Mouse (Mus musculus) megakaryocyte-erythroid progenitor cell, adult 5-6 weeks (primary cell): ENCODE measurements around the gene Pold3. TPM values are rescaled to one million over a fixed set of nuclear protein-coding genes. Genes with fewer than 3 reads are reported as not detected.

Source experiments
- ATAC-seq: replicated peaks from 2 replicates; pipeline ENCODE4 v1.8.0; 2016; ENCODE audit warnings: mild to moderate bottlenecking, inconsistent platforms; ENCODE audit not compliant: severe bottlenecking, poor library complexity, low FRiP score, low TSS enrichment
- total RNA-seq, 2 experiments: library from RNA; stranded (forward) in 1 of 2; stranded (reverse) in 1 of 2; fragments of 200-1000, 215-1000 nt in 1 of 2; fragments of >200 nt in 1 of 2; fragmentation: Nextera tagmentation in 1 of 2; gene quantifications; 2 replicates each; pipeline ENCODE4 v1.2.3; 2014 to 2017

Gene Pold3
- 91.8 and 98.7 TPM in 2 replicates for total RNA-seq (2014; fragmentation: Nextera tagmentation)
- 97.0 and 121 TPM in 2 replicates for total RNA-seq (2017)

GRCm38 (mm10) chr7:100121376-100121789 lies at the start of gene Pold3:
TSS of gene Pold3 (minus strand) at chr7:100121565.
- ATAC-seq, result peak; percentile 90

GRCm38 (mm10) chr7:100170756-100171155 lies 49.4 kb upstream of the Pold3 start:
- no peak for ATAC-seq

- ATAC-seq, result no peak
Observed at GRCm38 (mm10) chr7:100168654-100169053, 47.3 kb upstream of the Pold3 start.

- no peak for ATAC-seq
Observed at GRCm38 (mm10) chr7:100163506-100163905, 42.1 kb upstream of the Pold3 start.

GRCm38 (mm10) chr7:100160006-100160405 lies 38.6 kb upstream of the Pold3 start:
- no peak for ATAC-seq

- peak; percentile 92 for ATAC-seq
Observed at GRCm38 (mm10) chr7:100159105-100159841, 37.9 kb upstream of the Pold3 start, which contains the start of gene Lipt2. TSS of gene Lipt2 (plus strand) at chr7:100159277.

GRCm38 (mm10) chr7:100157669-100158068 lies 36.3 kb upstream of the Pold3 start:
- no peak for ATAC-seq

- ATAC-seq, result no peak
Observed at GRCm38 (mm10) chr7:100150626-100151025, 29.3 kb upstream of the Pold3 start.

- no peak for ATAC-seq
Observed at GRCm38 (mm10) chr7:100150086-100150485, 28.7 kb upstream of the Pold3 start.

GRCm38 (mm10) chr7:100148586-100148985 lies 27.2 kb upstream of the Pold3 start:
- ATAC-seq, result no peak

- no peak for ATAC-seq
Observed at GRCm38 (mm10) chr7:100140591-100140990, 19.2 kb upstream of the Pold3 start.

GRCm38 (mm10) chr7:100138075-100138474 lies 16.7 kb upstream of the Pold3 start:
- no peak for ATAC-seq

GRCm38 (mm10) chr7:100137038-100137437 lies 15.7 kb upstream of the Pold3 start:
- ATAC-seq, result no peak

GRCm38 (mm10) chr7:100132379-100132778 lies 11.0 kb upstream of the Pold3 start:
- ATAC-seq, result no peak

- no peak for ATAC-seq
Observed at GRCm38 (mm10) chr7:100130592-100130991, 9.2 kb upstream of the Pold3 start.

- ATAC-seq, result no peak
Observed at GRCm38 (mm10) chr7:100128262-100129041, 7.1 kb upstream of the Pold3 start.

- ATAC-seq, result no peak
Observed at GRCm38 (mm10) chr7:100126514-100126913, 5.1 kb upstream of the Pold3 start.

GRCm38 (mm10) chr7:100125166-100125565 lies 3.8 kb upstream of the Pold3 start:
- ATAC-seq, result no peak

- ATAC-seq, result no peak
Observed at GRCm38 (mm10) chr7:100124211-100124610, 2.8 kb upstream of the Pold3 start.

GRCm38 (mm10) chr7:100123486-100123885 lies 2.1 kb upstream of the Pold3 start:
- peak; percentile 57 for ATAC-seq
